Mouse (Mus musculus): ENCODE results near the gene Tfip11. TPM values are rescaled to one million over a fixed set of nuclear protein-coding genes. Genes with fewer than 3 reads are reported as not detected.

The Tfip11 gene
- polyA plus RNA-seq, 1 experiment, result 39.4 TPM

- peaks cover 6% of the 10 kb centered on the region for H3K4me1 ChIP-seq (ENCODE audit: control insufficient read depth, insufficient read depth, low read length)
- no peak overlapping the region for H3K27ac ChIP-seq (ENCODE audit: insufficient read depth, low read length)
- H3K4me3 ChIP-seq (ENCODE audit: insufficient read depth, low read length), result no peak overlapping the region
- TF ChIP-seq CTCF (IDR thresholded peaks at IDR 0.05; ENCODE audit: extremely low read depth, insufficient read depth, low read length) (no peak), POLR2A (IDR thresholded peaks at IDR 0.05; ENCODE audit: extremely low read depth, insufficient read depth, low read length) (no peak)
Measured at GRCm38 (mm10) chr5:112289819-112290535, 36.2 kb upstream of the Tfip11 start.

- Histone ChIP-seq H3K4me1 (ENCODE audit: control insufficient read depth, insufficient read depth, low read length) (peaks cover 6% of the 10 kb centered on the region), H3K4me3 (ENCODE audit: insufficient read depth, low read length) (no peak overlapping the region), H3K27ac (ENCODE audit: insufficient read depth, low read length) (no peak overlapping the region)
- TF ChIP-seq POLR2A (IDR thresholded peaks at IDR 0.05; ENCODE audit: extremely low read depth, insufficient read depth, low read length), result no peak
- TF ChIP-seq CTCF (IDR thresholded peaks at IDR 0.05; ENCODE audit: extremely low read depth, insufficient read depth, low read length), result no peak
Measured at GRCm38 (mm10) chr5:112290536-112290880, 35.6 kb upstream of the Tfip11 start.

- peaks cover 3% of the 10 kb centered on the region for H3K4me1 ChIP-seq (ENCODE audit: control insufficient read depth, insufficient read depth, low read length)
- no peak overlapping the region for H3K27ac ChIP-seq (ENCODE audit: insufficient read depth, low read length)
- no peak overlapping the region for H3K4me3 ChIP-seq (ENCODE audit: insufficient read depth, low read length)
- no peak for TF ChIP-seq CTCF (IDR thresholded peaks at IDR 0.05; ENCODE audit: extremely low read depth, insufficient read depth, low read length)
- no peak for TF ChIP-seq POLR2A (IDR thresholded peaks at IDR 0.05; ENCODE audit: extremely low read depth, insufficient read depth, low read length)
Measured at GRCm38 (mm10) chr5:112291866-112292265, 34.3 kb upstream of the Tfip11 start.

- Histone ChIP-seq H3K4me1 (ENCODE audit: control insufficient read depth, insufficient read depth, low read length) (peaks cover 3% of the 10 kb centered on the region), H3K4me3 (ENCODE audit: insufficient read depth, low read length) (no peak overlapping the region), H3K27ac (ENCODE audit: insufficient read depth, low read length) (no peak overlapping the region)
- TF ChIP-seq CTCF (IDR thresholded peaks at IDR 0.05; ENCODE audit: extremely low read depth, insufficient read depth, low read length) (no peak), POLR2A (IDR thresholded peaks at IDR 0.05; ENCODE audit: extremely low read depth, insufficient read depth, low read length) (no peak)
Measured at GRCm38 (mm10) chr5:112292343-112292980, 33.7 kb upstream of the Tfip11 start.

- H3K4me3 ChIP-seq (ENCODE audit: insufficient read depth, low read length), result no peak overlapping the region
- H3K4me1 ChIP-seq (ENCODE audit: control insufficient read depth, insufficient read depth, low read length), result peaks cover 12% of the 10 kb centered on the region
- TF ChIP-seq CTCF (IDR thresholded peaks at IDR 0.05; ENCODE audit: extremely low read depth, insufficient read depth, low read length) (no peak), POLR2A (IDR thresholded peaks at IDR 0.05; ENCODE audit: extremely low read depth, insufficient read depth, low read length) (no peak)
- H3K27ac ChIP-seq (ENCODE audit: insufficient read depth, low read length), result no peak overlapping the region
Measured at GRCm38 (mm10) chr5:112293800-112294199, 32.4 kb upstream of the Tfip11 start.

GRCm38 (mm10) chr5:112294696-112295095 is 31.5 kb upstream of the Tfip11 start:
- H3K27ac ChIP-seq (ENCODE audit: insufficient read depth, low read length), result no peak overlapping the region
- no peak overlapping the region for H3K4me3 ChIP-seq (ENCODE audit: insufficient read depth, low read length)
- H3K4me1 ChIP-seq (ENCODE audit: control insufficient read depth, insufficient read depth, low read length), result peaks cover 12% of the 10 kb centered on the region
- TF ChIP-seq CTCF (IDR thresholded peaks at IDR 0.05; ENCODE audit: extremely low read depth, insufficient read depth, low read length), result no peak
- no peak for TF ChIP-seq POLR2A (IDR thresholded peaks at IDR 0.05; ENCODE audit: extremely low read depth, insufficient read depth, low read length)

GRCm38 (mm10) chr5:112295162-112295561 is 31.0 kb upstream of the Tfip11 start:
- no peak overlapping the region for H3K4me3 ChIP-seq (ENCODE audit: insufficient read depth, low read length)
- H3K27ac ChIP-seq (ENCODE audit: insufficient read depth, low read length), result no peak overlapping the region
- peaks cover 13% of the 10 kb centered on the region for H3K4me1 ChIP-seq (ENCODE audit: control insufficient read depth, insufficient read depth, low read length)
- no peak for TF ChIP-seq POLR2A (IDR thresholded peaks at IDR 0.05; ENCODE audit: extremely low read depth, insufficient read depth, low read length)
- no peak for TF ChIP-seq CTCF (IDR thresholded peaks at IDR 0.05; ENCODE audit: extremely low read depth, insufficient read depth, low read length)

GRCm38 (mm10) chr5:112295564-112295963 is 30.6 kb upstream of the Tfip11 start:
- TF ChIP-seq CTCF (IDR thresholded peaks at IDR 0.05; ENCODE audit: extremely low read depth, insufficient read depth, low read length) (no peak), POLR2A (IDR thresholded peaks at IDR 0.05; ENCODE audit: extremely low read depth, insufficient read depth, low read length) (no peak)
- H3K4me3 ChIP-seq (ENCODE audit: insufficient read depth, low read length), result no peak overlapping the region
- peaks cover 14% of the 10 kb centered on the region for H3K4me1 ChIP-seq (ENCODE audit: control insufficient read depth, insufficient read depth, low read length)
- no peak overlapping the region for H3K27ac ChIP-seq (ENCODE audit: insufficient read depth, low read length)

GRCm38 (mm10) chr5:112296404-112297181 is 29.6 kb upstream of the Tfip11 start:
- peaks cover 14% of the 10 kb centered on the region for H3K4me1 ChIP-seq (ENCODE audit: control insufficient read depth, insufficient read depth, low read length)
- TF ChIP-seq CTCF (IDR thresholded peaks at IDR 0.05; ENCODE audit: extremely low read depth, insufficient read depth, low read length) (no peak), POLR2A (IDR thresholded peaks at IDR 0.05; ENCODE audit: extremely low read depth, insufficient read depth, low read length) (no peak)
- H3K4me3 ChIP-seq (ENCODE audit: insufficient read depth, low read length), result no peak overlapping the region
- no peak overlapping the region for H3K27ac ChIP-seq (ENCODE audit: insufficient read depth, low read length)

Measured in cortical plate, adult 2 months (tissue).